Mouse (Mus musculus): ENCODE results near the gene Adamts14. TPM values are rescaled to one million over a fixed set of nuclear protein-coding genes. Genes with fewer than 3 reads are reported as not detected.

Gene Adamts14
- polyA plus RNA-seq, 1 experiment from 2014 or later = 1.3 TPM

DNA sequence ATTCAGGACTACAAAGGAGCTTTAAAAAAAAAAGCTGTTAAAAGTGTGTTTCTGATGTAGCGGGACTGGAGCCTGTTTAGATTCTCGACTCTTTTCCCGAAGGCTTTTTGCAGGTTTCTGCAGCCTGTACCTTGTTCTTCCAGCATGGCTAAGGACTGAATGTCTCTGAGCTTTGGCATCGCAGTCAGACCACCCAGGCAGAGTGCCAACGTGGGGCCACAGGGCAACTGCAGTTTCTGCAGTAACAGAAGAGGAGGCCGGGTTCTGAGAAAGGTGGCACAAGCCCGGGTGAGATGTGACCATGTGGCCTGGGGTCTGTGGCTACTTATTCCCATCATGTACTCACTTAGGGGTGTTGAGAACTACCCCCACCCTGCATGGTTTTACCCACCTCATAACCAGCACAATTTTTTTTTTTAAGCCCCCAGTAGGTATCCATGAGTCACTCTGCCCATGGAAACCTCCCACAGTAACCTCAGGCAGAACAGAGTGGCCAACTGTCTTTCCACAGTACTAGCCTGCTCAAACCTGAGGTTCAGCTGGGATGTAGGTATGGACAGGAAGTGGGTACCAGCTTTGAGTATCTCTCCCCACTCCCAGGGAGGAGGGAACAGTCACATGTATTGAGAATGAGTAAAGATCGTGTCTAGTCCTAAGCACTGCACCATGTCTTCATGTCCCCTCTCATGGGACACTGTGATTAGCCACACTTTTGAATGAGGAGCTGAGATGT is 23.6 kb upstream of the Adamts14 start:
- Histone ChIP-seq H3K9ac (no peak overlapping the region), H3K36me3 (no peaks in the 10 kb centered on the region), H3K4me3 (no peak overlapping the region), H3K9me3 (no peaks in the 10 kb centered on the region; the same call in 1 of the 2 replicates), H3K27me3 (replicated peaks) (no peaks in the 10 kb centered on the region), H3K4me1 (0 out of 2 replicates have a peak, but pooled peaks cover 5% of the 10 kb centered on the region), H3K4me2 (no peak overlapping the region), H3K27ac (replicated peaks) (no peak overlapping the region)
- ATAC-seq (ENCODE audit: extremely low read depth, insufficient number of reproducible peaks, low FRiP score, low TSS enrichment) = no peak
- WGBS = 72% methylated on average over 8 of the region's 8 CpGs

GRCm38 (mm10) chr10:61294242-61294641 is 21.0 kb upstream of the Adamts14 start:
- Histone ChIP-seq H3K36me3 (no peaks in the 10 kb centered on the region), H3K4me3 (no peak overlapping the region), H3K27ac (replicated peaks) (no peak overlapping the region), H3K9ac (no peak overlapping the region), H3K4me1 (peaks cover 17% of the 10 kb centered on the region), H3K9me3 (no peaks in the 10 kb centered on the region; the same call in 1 of the 2 replicates), H3K4me2 (no peak overlapping the region), H3K27me3 (replicated peaks) (no peaks in the 10 kb centered on the region)
- 54% methylated on average over 8 of the region's 8 CpGs for WGBS
- no peak for ATAC-seq (ENCODE audit: extremely low read depth, insufficient number of reproducible peaks, low FRiP score, low TSS enrichment)

- H3K4me1 ChIP-seq = peaks cover 29% of the 10 kb centered on the region
- WGBS = 56% methylated on average over 2 of the region's 2 CpGs
- peak overlapping the region; percentile 2; the same call in 1 of the 2 replicates for H3K9ac ChIP-seq
- no peak overlapping the region for H3K4me3 ChIP-seq
- H3K4me2 ChIP-seq = peak overlapping the region; percentile 9; the same call in 1 of the 2 replicates
- H3K9me3 ChIP-seq = no peaks in the 10 kb centered on the region; the same call in 1 of the 2 replicates
- no peak for ATAC-seq (ENCODE audit: extremely low read depth, insufficient number of reproducible peaks, low FRiP score, low TSS enrichment)
- H3K27me3 ChIP-seq (replicated peaks) = no peaks in the 10 kb centered on the region
- H3K27ac ChIP-seq (replicated peaks) = peak overlapping the region; percentile 92
- no peaks in the 10 kb centered on the region for H3K36me3 ChIP-seq
Observed at GRCm38 (mm10) chr10:61290479-61290878, 17.2 kb upstream of the Adamts14 start.

- 34% methylated on average over 2 of the region's 2 CpGs for WGBS
- Histone ChIP-seq H3K4me2 (0 out of 2 replicates have a peak overlapping the region, but pooled peaks have one; percentile 9), H3K4me3 (no peak overlapping the region), H3K36me3 (no peaks in the 10 kb centered on the region), H3K9me3 (no peaks in the 10 kb centered on the region), H3K4me1 (peaks cover 29% of the 10 kb centered on the region), H3K27me3 (replicated peaks) (no peaks in the 10 kb centered on the region), H3K27ac (replicated peaks) (peak overlapping the region; percentile 92), H3K9ac (0 out of 2 replicates have a peak overlapping the region, but pooled peaks have one; percentile 2)
- ATAC-seq (ENCODE audit: extremely low read depth, insufficient number of reproducible peaks, low FRiP score, low TSS enrichment) = no peak
Observed at GRCm38 (mm10) chr10:61290016-61290415, 16.8 kb upstream of the Adamts14 start.

- ATAC-seq (ENCODE audit: extremely low read depth, insufficient number of reproducible peaks, low FRiP score, low TSS enrichment) = no peak
Observed at GRCm38 (mm10) chr10:61286246-61286645, 13.0 kb upstream of the Adamts14 start.

DNA sequence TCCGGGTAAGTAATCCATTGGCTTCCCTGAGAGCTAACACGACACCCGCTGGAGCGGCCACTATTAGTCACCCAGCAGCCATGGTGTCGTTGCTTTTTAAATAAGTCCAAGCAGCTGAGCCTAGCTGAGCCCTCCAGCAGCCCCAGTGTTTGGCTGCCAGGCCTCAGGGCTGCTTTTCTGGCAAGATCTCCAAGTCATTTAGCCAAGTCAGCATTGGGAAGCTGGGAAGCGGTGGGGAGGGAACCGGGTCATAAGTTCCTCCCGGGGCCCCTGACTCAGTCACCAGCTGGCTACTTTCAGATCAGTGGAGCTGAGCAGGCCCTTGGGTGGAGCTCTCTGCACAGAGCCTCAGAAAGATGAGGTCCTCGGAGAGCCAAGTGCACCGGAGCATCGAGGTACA is 12.0 kb upstream of the Adamts14 start:
- Histone ChIP-seq H3K4me1 (peaks cover 23% of the 10 kb centered on the region), H3K4me3 (no peak overlapping the region), H3K27ac (replicated peaks) (no peak overlapping the region), H3K36me3 (no peaks in the 10 kb centered on the region), H3K4me2 (no peak overlapping the region), H3K9ac (no peak overlapping the region), H3K9me3 (no peaks in the 10 kb centered on the region), H3K27me3 (replicated peaks) (no peaks in the 10 kb centered on the region)
- 70% methylated on average over 11 of the region's 11 CpGs for WGBS
- ATAC-seq (ENCODE audit: extremely low read depth, insufficient number of reproducible peaks, low FRiP score, low TSS enrichment) = no peak

More at GRCm38 (mm10) chr10:61286246-61286645, 13.0 kb upstream of the Adamts14 start:
- H3K4me2 ChIP-seq = 0 out of 2 replicates have a peak overlapping the region, but pooled peaks have one; percentile 5
- no peaks in the 10 kb centered on the region for H3K27me3 ChIP-seq (replicated peaks)
- H3K27ac ChIP-seq (replicated peaks) = peak overlapping the region; percentile 74
- no peaks in the 10 kb centered on the region for H3K36me3 ChIP-seq
- 45% methylated on average over 7 of the region's 7 CpGs for WGBS
- H3K4me3 ChIP-seq = no peak overlapping the region
- H3K9ac ChIP-seq = no peak overlapping the region
- H3K4me1 ChIP-seq = peaks cover 29% of the 10 kb centered on the region
- H3K9me3 ChIP-seq = no peaks in the 10 kb centered on the region

GRCm38 (mm10) chr10:61284309-61284708 is 11.1 kb upstream of the Adamts14 start:
- no peaks in the 10 kb centered on the region for H3K27me3 ChIP-seq (replicated peaks)
- H3K4me2 ChIP-seq = no peak overlapping the region
- no peaks in the 10 kb centered on the region for H3K9me3 ChIP-seq
- 82% methylated on average over 4 of the region's 4 CpGs for WGBS
- H3K4me3 ChIP-seq = no peak overlapping the region
- no peak overlapping the region for H3K9ac ChIP-seq
- ATAC-seq (ENCODE audit: extremely low read depth, insufficient number of reproducible peaks, low FRiP score, low TSS enrichment) = no peak
- H3K4me1 ChIP-seq = peaks cover 19% of the 10 kb centered on the region
- H3K27ac ChIP-seq (replicated peaks) = no peak overlapping the region
- H3K36me3 ChIP-seq = no peaks in the 10 kb centered on the region

DNA sequence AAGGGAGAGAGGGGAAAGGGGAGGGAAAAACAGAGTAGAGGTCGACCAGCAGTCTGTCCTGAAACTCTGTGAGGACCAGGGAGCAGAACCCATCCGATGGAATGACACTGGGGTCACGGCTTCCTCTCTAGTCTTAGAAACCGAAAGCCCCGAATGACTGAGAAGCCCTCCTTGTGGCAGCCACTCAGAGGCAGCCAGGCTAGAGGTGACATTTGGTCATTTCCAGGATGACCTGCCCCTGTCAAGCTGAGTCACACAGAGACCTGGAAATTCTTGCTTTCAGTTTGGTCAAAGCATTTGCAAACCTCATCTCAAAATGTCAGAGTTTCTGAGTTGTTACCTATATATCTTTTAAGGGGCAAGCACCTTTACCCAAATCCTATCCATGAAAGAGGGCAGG is 7.9 kb upstream of the Adamts14 start:
- Histone ChIP-seq H3K36me3 (no peaks in the 10 kb centered on the region), H3K4me2 (no peak overlapping the region), H3K4me3 (no peak overlapping the region), H3K27ac (replicated peaks) (no peak overlapping the region), H3K4me1 (peaks cover 8% of the 10 kb centered on the region), H3K9me3 (no peaks in the 10 kb centered on the region), H3K9ac (no peak overlapping the region), H3K27me3 (replicated peaks) (no peaks in the 10 kb centered on the region)
- no peak for ATAC-seq (ENCODE audit: extremely low read depth, insufficient number of reproducible peaks, low FRiP score, low TSS enrichment)
- 73% methylated on average over 5 of the region's 5 CpGs for WGBS

- WGBS = 62% methylated on average over 14 of the region's 14 CpGs
- Histone ChIP-seq H3K27ac (replicated peaks) (peak overlapping the region; percentile 20), H3K4me1 (peaks cover 18% of the 10 kb centered on the region), H3K9me3 (no peaks in the 10 kb centered on the region), H3K9ac (no peak overlapping the region), H3K4me2 (no peak overlapping the region), H3K27me3 (replicated peaks) (peaks cover 8% of the 10 kb centered on the region; the same call in 1 of the 2 replicates), H3K4me3 (no peak overlapping the region), H3K36me3 (no peaks in the 10 kb centered on the region)
- ATAC-seq (ENCODE audit: extremely low read depth, insufficient number of reproducible peaks, low FRiP score, low TSS enrichment) = no peak
Observed at GRCm38 (mm10) chr10:61277918-61278674, 4.9 kb upstream of the Adamts14 start.

- no peaks in the 10 kb centered on the region for H3K9me3 ChIP-seq
- WGBS = 81% methylated on average over 6 of the region's 6 CpGs
- no peak overlapping the region for H3K9ac ChIP-seq
- H3K4me3 ChIP-seq = no peak overlapping the region
- H3K4me2 ChIP-seq = no peak overlapping the region
- H3K36me3 ChIP-seq = no peaks in the 10 kb centered on the region
- H3K27me3 ChIP-seq (replicated peaks) = peaks cover 8% of the 10 kb centered on the region; the same call in 1 of the 2 replicates
- peaks cover 28% of the 10 kb centered on the region for H3K4me1 ChIP-seq
- no peak overlapping the region for H3K27ac ChIP-seq (replicated peaks)
- ATAC-seq (ENCODE audit: extremely low read depth, insufficient number of reproducible peaks, low FRiP score, low TSS enrichment) = no peak
Observed at GRCm38 (mm10) chr10:61277051-61277450, 3.8 kb upstream of the Adamts14 start.

- Histone ChIP-seq H3K9me3 (no peaks in the 10 kb centered on the region), H3K4me2 (peak overlapping the region; percentile 52), H3K4me3 (no peak overlapping the region), H3K4me1 (peaks cover 32% of the 10 kb centered on the region), H3K36me3 (no peaks in the 10 kb centered on the region), H3K9ac (peak overlapping the region; percentile 60), H3K27me3 (replicated peaks) (peaks cover 8% of the 10 kb centered on the region; the same call in 1 of the 2 replicates), H3K27ac (replicated peaks) (no peak overlapping the region)
- 2% methylated on average over 5 of the region's 5 CpGs for WGBS
- no peak for ATAC-seq (ENCODE audit: extremely low read depth, insufficient number of reproducible peaks, low FRiP score, low TSS enrichment)
Observed at GRCm38 (mm10) chr10:61275669-61276110, 2.5 kb upstream of the Adamts14 start.

Data from heart, embryonic 13.5 days (tissue).